Mouse (Mus musculus) ovary, postnatal 14 days (tissue): ENCODE results near the gene Cd163l1.
A peak's percentile ranks its signal among the peaks of the same experiment; 100 is the strongest.

ENCODE experiments used
- DNase-seq: peaks from one replicate; pipeline ENCODE4 v3.0.0; 2022; ENCODE audit warnings: low spot score

The Cd163l1 gene

DNA sequence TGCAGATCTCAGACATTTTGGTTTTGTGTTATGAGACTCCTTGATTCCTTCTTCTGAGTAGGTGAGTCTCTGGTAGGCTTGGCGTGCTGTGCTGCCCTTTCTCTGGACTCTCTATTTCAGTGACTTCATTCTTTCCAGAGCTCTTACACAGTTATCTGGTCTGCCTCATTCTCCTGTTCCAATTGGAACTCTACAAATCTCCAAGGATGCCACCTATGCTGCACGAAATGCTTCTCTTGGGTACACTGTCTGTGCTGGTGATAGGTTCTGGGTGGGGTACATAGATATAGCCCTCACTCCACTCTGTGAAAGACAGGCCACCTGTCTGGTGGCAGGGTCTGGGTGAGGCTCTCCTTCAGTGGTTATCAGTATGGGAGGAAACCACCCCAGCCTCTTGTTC is at the start of gene Cd163l1:
Cd163l1 (plus strand) TSS at position 301 of the 400 bp plus-strand sequence.
- DNase-seq = no peak

DNA sequence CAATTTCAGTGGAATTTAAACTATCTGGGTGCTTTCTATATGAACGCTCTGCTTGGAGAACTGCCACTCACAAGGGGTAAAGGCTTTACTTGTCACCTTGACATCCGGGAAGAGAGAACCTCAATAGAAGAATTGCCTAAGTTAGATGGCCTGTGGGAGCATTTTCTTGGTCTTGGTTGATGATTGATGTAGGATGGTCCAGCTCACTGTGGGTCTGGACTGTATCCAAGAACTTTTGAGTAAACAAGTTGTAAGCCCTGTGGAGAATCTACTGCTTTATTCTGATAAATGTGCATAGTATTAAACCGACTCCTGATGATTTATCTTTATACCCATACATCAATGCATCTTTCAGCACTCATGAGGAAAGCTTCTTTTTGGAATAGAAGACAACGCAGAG is 48.7 kb upstream of the Cd163l1 start:
- no peak for DNase-seq

DNA sequence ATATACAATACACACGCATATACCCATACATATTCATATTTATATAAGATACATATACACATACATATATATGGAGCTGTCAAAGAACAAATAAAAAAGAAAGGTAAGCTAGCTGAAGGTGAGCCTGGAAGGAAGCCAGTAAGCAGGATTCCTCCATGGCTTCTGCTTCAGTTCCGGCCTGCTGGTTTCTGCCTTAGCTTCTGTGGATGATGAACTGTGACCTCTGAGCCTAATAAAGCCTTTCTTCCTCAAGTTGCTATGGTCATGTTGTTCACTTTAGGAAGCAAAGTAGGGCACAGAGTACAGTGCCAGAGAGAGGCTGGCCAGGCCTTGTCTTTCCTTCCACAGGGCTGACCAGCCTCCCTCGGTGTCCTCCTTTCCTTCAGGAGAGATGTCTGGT is 47.2 kb upstream of the Cd163l1 start:
- no peak for DNase-seq

- DNase-seq = no peak
These were observed 45.1 kb upstream of the Cd163l1 start, which contains the start of gene Olfr523 for GRCm38 (mm10) chr7:140172936-140173335. Gene Olfr523 (plus strand): TSS chr7:140173217.

- no peak for DNase-seq
These were observed 38.9 kb upstream of the Cd163l1 start for GRCm38 (mm10) chr7:140179176-140179575.

- no peak for DNase-seq
These were observed 37.4 kb upstream of the Cd163l1 start for GRCm38 (mm10) chr7:140180692-140181091.

GRCm38 (mm10) chr7:140184206-140184605 is 33.9 kb upstream of the Cd163l1 start:
- no peak for DNase-seq

GRCm38 (mm10) chr7:140186646-140187620 is 31.1 kb upstream of the Cd163l1 start:
- peak; percentile 18 for DNase-seq

- DNase-seq = no peak
These were observed 30.2 kb upstream of the Cd163l1 start for GRCm38 (mm10) chr7:140187721-140188390.

DNA sequence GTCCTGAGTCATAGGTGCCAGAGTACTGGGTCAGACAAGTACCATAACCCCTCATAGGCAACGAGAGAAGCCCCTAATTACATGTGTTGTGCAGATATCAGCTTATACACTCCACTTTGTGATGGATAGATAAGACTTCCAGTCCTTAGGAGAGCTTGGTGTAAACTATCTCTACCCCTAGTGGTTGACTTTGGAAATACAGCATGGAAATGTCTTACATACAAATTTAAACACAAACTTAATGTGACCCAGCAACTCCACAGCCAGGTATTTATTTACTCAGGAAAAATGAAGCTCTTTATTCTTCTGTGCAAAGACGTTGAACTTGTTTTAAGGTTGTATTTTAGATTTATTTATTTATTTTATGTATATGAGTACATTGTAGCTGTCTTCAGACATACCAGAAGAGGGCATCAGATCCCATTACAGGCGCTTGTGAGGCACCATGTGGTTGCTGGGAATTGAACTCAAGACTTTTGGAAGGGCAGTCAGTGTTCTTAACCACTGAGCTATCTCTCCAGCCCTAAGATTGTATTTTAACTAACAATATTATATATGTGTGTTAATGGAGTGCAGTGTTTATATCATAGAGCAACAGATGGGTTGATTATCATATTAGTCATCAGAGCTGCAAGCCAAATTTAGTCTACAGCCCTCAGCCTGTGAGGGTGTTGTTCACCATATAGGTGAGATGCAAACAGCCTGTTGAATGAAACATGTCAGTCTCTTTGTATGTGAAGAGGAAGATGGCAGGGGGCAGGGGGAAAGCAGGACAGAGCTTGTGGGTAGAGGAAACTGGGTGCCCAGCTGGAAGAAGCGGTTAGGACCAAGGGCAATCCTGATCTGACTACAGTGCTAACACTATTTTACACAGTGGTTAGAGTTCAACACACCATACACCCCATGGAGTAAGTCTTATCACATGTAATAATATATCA is 29.4 kb upstream of the Cd163l1 start:
- no peak for DNase-seq

GRCm38 (mm10) chr7:140190435-140190834 is 27.6 kb upstream of the Cd163l1 start:
- no peak for DNase-seq

DNA sequence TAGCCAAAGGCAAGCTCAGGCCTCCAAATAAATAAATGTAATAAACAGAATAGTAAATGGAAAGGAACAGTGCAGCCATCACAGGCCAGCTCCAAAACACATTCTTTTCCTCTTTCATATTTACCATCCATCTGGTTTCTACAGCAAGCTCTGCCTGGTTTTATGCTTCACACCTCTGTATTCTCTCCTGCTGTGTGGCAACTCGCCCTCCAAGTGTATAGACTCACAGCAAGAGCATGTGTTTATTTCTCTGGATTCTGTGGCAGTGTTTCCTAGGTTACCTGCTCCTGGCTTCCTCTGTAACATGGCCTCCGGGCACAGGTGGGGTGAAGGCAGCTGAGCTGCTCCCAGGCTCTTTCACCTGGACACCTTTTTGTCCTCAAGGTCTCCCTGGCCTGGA is 25.6 kb upstream of the Cd163l1 start:
- no peak for DNase-seq

GRCm38 (mm10) chr7:140192851-140193250 is 25.2 kb upstream of the Cd163l1 start:
- no peak for DNase-seq

DNA sequence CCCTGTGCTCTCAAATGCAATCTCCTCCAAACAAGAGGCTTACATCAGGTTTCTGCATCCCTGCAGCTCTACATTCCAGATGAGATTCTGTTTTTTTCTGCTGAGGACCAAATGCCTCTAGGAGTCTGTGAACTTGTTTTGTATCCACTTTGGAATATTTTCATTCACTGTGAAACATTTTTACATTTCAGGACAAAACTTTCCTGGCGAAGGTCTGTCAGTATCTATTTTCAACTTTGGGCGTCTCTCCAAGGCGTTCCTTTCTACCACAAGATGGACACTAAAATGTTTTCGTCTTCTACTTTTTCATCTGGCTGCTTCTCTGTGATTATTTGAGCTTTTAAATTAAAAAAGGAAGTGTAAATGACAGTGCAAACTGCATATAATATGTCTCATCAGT is 24.0 kb upstream of the Cd163l1 start:
- DNase-seq = no peak

DNA sequence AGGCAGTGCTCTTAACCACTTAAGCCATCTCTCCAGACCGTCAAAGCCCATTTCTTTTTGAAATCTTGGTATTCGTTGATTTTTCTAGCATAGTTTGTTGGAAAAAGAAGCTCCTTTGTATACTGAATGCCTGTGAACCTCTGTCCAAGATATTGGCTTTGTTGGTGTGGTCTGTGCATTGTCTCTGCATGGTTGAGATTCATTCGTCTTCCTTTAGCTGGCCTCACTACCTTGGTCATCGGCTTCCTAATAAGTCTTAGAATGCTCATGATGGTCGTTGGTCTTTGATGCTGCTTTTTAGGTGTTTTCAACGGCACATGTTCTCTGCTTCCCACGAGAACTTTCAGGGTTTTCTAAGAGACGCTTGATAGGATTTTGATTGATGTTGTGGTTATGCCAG is 22.1 kb upstream of the Cd163l1 start:
- no peak for DNase-seq

- no peak for DNase-seq
These were observed 17.0 kb upstream of the Cd163l1 start for GRCm38 (mm10) chr7:140201090-140201489.

- DNase-seq = no peak
These were observed 12.2 kb upstream of the Cd163l1 start, which contains the start of gene Olfr524 for GRCm38 (mm10) chr7:140205864-140206263. Gene Olfr524 (minus strand): TSS chr7:140205964.

GRCm38 (mm10) chr7:140206904-140207303 is 11.2 kb upstream of the Cd163l1 start:
- no peak for DNase-seq

GRCm38 (mm10) chr7:140208153-140208552 is 9.9 kb upstream of the Cd163l1 start:
- no peak for DNase-seq

- DNase-seq = no peak
These were observed 9.4 kb upstream of the Cd163l1 start for GRCm38 (mm10) chr7:140208677-140209076.

- no peak for DNase-seq
These were observed 4.2 kb upstream of the Cd163l1 start for GRCm38 (mm10) chr7:140213841-140214240.

DNA sequence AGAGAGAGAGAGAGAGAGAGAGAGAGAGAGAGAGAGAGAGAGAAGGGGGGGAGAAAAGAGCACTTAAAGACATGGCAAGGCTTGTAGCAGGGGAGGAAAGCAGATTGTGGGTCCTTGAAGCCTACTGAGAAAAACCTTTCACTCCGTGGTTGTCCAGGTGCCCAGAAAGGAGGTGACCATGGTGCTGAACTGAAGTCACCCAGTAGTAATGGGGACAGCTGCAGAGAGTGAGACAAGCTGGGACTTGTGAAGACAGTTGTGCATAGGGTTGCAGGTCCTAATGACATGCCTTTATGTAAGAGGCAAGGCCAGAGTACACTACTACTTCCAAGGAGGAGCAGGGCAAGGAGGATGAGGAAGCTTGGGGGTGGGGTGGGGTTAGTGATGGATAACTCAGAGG is 1.2 kb downstream of the Cd163l1 start:
- no peak for DNase-seq
